Mouse (Mus musculus) retina, postnatal 7 days (tissue): ENCODE results near the gene Mreg.

Experiments used
- DNase-seq: peaks from one replicate; pipeline ENCODE4 v3.0.0-alpha.2; 2012; ENCODE audit warnings: low read depth, low spot score

Gene Mreg

DNA sequence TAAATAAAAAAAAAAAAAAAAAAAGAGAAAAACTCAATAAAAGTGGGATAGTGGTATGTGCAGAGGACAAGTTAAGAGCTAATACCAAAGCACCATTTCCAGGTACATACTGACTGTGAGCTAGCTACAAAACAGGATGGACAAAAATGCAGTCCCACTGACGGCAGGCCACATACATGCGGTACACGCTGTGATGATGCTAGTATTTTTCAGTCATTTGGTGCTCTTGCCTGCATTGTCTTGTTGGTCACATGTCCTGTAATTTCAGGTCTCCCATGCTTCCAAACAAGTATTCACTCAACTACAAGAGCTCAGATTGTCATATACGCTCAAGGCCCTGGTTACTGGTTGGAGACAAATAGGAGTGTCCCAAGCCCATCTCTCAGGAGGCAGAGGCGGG, 15.4 kb upstream of the Mreg start:
- DNase-seq = no peak

DNA sequence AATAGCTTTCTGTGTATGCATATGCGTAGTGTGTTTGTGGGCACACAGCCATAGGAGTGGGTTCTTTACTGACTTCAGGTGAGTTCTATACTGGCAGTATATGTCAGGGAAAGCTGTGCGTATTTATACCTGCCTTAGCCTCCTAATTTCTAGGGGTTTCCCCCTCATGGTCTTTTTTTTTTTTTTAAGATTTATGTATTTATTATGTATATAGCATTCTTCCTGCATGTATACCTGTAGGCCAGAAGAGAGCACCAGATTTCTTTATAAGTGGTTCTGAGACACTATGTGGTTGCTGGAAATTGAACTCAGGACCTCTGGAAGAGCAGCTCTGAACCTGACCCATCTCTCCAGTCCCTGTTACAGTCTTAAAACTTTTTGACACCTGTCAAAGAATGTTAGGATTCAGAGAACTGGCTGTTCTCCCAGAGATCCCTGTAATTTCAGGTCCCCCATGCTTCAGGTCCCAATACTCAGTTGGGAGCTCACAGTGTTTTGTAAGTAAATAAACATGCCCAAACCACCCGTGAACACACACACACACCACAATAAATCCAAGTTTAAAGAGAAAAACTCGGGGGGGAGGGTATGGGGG, 14.9 kb upstream of the Mreg start:
- no peak for DNase-seq

DNA sequence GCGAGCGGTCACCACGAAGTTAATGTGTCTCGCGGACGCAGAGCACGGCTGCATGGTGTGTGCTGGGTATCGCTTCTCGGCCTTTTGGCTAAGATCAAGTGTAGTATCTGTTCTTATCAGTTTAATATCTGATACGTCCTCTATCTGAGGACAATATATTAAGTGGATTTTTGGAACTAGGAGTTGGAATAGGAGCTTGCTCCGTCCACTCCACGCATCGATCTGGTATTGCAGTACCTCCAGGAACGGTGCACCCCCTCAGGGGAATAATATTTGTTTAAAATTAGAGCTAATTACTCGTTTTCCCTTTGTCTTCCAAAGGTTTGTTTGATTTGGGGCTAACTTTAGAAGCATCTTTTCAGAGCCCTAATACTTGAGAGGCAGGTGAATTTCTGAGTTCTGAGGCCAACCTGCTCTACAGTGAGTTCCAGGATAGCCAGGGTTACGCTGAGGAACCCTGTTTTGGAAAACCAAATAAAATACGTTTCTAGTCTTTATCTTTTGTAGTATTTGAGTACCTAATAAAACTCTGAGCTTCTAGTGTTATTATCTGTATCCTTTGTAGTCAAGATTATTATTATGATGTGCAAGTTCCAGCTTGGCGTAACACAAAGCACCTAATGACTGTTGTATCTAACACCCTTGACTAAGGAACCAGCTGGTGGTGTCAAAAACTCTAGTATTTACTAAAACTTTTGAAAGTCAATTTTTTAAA, 14.2 kb upstream of the Mreg start:
- peak; percentile 40 for DNase-seq

DNA sequence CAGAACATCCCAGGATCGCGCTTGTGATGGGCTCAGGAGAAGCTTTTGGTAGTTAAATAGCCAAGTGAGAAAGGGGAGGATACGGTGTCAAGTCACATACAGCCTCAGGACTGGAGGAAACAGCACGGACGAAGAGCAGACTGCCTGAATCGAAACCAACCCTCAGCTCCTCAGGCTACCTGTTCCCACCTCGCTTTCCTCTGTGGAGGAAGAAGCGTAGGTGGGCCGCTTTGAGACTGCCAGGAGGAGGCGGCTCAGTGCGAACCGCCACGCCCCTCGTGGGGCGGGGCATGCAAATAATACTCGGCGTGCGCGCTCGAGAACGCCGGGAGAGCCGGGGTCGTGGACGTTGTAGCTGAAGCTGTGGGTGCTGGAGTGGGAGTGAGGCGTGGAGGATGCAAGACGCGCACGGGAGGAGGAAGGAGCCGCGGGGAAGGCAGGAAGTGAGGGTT, 13.6 kb upstream of the Mreg start:
- peak; percentile 76 for DNase-seq

DNA sequence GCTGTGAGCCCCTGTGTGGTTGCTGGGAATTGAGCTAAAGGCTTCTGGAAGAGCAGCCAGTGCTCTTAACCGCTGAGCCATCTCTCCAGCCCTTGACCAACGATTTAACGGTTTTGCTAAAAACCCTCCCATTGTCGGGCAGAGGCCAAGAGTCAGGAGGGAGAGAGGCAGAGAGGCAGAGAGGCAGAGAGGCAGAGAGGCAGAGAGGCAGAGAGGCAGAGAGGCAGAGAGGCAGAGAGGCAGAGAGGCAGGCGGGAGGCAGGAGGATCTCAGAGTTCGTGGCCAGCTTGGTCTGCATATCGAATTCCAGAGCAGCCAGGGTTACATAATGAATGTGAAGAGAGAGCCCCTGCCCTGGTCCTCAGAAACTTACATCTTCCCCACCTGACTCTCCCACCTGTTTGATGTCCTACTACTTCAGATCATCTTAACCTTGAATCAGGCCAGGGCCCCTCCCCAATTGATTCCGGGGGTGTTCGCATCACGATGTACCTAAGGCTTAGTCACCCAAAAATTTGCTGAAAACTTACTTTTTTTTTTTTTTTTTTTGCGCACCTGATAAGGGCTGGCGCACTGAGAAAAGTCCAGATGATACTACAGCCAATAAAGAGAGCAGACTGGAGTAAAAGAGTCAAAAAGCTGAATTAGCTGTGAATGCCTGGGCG, 13.1 kb upstream of the Mreg start:
- no peak for DNase-seq

DNA sequence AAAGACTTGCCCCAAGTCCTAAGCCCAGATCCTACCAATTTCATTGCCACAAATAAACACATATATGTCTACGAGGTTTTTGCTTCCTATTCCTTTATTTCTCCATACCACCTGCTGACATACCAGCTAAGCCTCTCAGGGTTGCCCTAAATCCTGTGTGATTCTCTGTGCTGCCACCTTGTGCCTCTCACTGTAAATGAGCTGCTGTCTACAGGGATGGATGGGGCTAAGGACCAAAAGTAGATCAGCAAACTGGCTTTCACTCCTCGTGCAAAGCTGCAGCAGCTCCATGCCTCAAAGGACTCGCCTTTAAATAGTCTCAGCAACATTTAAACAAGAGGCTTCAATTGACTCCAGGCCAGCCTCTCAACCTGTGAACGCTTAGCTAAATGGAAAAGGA, 7.9 kb upstream of the Mreg start:
- DNase-seq = peak; percentile 76

DNA sequence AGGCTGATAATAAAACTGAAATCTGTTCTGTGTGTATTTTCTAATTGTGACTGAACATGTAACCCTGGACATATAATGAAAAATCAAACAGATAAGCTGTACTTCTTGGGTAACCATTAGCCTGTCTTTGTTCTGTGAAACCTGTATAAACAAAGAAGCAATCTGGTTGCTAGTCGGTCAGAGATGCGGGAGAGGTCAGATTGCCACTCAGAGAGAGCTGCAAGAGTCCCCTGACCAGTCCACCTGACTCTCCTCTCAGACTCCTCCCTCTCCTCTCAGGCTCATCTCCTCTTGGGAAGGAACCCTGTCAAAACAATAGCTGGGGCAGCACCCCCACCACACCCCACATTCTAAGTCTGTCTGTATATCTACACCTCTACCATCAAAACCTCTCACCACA, 7.0 kb upstream of the Mreg start:
- DNase-seq = no peak

DNA sequence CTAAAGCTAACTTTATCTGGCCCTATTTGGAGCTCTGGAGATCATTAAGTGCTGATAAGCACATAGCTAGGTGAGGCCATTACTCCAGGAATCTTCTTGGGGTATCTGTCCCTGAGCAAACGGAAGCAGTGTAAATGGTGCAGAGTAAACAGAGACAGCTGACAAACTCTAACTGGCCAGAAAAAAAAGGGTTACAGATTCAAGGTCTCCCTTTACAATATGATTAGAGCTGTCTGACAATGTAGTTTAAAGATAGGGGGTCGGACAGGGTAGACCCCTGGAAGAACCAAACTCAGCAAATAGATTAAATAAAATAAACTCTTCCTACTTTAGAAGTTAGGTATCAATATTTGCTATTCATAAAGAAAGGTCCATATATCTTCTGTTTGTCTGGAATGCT, 6.5 kb upstream of the Mreg start:
- no peak for DNase-seq

DNA sequence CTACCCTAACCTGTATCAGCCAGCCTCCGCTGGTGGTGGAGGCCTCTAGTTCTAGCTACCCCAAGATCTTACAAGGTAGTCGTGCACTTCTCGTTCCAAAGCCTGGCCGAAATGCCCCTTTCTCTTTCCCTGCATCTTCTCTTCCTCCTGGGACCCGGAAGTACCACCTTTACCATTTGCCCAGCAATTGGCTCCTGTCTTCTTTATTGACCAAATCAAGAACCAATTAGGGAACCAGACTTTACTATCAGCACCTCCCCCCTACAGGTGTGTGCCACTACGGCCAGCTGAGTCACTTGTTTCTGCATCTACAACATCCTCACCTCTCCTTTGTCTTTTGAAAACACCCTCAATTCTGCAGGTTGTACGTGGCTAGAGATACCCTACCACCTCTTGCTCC, 4.7 kb upstream of the Mreg start:
- no peak for DNase-seq

DNA sequence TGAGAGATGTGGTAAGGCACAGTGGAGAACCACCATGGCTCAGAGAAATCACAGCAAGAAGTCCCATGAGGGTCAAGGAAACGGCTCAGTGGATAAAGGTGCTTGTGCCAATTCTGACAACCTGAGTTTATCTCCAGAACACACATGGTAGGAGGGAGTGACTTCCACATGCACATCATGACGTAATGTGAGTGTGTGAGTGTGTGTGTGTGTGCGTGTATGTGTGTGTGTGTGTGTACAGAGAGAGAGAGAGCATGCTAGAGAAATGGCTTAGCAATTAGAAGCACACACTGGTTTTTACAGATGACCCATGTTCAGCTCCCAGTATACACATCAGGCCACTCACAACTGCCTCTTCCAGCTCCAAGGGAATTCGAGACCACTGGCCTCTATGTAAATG, 3.1 kb upstream of the Mreg start:
- no peak for DNase-seq

DNA sequence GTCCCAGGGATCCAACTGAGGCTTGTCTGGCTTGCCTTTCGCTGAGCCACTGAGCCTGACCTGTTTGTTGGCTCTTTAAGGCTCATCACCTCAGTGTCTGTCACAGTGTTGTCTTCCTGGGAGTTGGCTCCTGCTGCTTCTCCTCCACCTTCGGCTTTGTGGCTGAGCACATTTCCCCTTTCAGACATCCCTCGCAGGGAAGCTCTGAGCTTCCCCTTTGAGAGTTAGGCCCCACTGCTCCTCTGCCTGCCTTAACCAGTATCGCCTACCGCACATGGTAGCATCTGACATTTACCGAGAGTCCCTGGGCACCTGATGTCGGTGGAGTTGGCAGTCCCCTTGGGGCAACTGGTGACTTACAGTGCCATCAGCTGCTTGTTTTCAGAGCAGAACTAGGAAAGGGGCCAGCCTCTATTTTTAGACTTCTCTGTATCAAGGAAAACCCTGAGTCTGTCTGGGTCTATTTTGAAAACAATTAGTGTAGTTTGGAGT, 2.4 kb upstream of the Mreg start:
- DNase-seq = no peak

DNA sequence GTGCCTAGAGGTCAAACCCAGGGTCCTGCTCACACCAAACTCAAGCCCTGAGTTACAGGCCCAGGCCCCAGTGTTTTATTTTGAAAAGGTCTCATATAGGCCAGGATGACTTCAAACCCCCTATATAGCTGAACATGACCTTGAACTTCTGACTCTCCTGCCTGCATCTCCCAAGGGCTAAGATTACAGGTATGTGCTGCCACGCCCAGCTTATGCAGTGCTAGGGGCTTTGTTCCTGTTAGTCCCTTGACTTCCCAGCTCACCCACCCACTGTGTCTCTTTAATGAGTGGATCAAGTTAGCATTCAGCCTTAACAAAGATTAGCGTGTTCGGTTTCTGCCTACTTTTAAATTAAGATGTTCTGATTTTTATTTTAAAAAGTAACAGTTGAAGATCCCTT, 1.8 kb upstream of the Mreg start:
- DNase-seq = no peak

DNA sequence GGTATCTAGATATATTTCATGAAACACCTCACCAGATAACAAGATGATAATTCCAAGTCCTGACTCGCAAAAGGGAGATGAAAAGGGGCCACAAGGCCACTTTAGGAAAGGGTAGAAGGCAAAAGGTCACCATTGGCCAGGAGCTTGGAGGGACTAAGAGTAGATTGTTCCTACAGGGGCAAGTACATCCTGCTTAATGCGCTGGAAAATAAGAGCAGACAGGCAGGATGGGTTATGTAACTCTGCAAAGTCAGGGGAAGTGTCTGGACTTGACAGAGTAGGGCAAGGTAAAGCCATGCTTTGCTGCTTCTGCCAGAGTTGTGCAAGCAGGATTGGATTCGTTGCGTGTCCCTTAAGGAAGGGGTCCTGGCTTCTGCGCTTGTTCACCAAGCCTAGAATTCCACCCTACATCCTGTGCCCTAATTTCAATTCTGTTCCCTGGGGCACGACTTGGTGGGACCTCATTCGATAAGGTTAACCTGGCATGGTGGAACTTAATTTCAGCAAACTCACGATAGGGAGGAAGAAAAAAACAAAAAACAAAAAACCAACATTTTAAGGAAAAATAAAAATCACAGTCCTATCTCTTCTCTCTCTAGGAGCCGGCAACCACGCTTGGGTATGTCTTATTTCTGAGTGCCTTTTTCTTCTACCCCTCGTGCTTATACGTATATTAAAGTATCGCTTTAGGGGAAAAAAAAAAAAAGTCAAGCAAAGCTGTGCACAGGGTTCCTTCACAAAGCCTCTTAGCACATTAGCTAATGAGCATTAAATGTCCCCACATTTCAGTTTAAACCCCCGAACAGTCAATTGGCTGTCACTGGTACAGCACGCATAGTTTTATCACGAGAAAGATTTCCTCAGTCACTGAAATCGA, 1.1 kb downstream of the Mreg start:
- DNase-seq = no peak

DNA sequence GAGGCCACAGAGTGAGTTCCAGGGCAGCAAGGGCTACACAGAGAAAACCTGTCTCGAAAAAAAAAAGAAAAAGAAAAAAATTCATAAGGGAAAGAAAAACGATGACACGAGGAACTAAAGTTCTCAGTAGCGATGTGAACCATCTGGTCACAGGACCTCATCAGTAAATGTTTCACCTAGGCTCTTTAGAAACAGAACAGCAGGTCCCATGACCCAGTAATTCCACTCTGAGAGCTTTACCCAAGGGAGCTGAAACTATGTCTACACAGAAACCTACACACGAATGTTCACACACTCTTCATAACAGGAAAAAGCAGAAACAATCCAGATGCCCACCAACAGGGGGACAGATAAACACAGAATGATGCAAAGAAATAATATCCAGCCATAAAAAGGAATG, 4.0 kb downstream of the Mreg start:
- no peak for DNase-seq

DNA sequence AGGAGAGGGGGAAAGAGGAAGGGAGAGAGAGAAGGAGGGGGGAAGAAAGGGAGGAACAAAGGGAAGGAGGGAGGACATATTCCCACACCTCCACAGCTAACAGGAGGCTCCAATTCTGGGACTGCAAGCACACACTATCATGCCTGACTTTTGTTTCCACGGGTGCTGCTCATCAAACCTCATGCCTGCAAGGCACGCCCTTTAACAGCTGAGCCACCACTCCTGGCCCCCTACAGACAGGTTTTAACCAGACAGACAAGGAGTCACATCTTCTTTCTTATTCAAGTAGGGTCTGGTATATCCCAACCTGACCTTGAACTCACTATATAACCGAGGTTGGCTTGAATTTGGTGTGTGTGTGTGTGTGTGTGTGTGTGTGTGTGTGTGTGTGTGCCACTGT, 7.0 kb downstream of the Mreg start:
- no peak for DNase-seq

DNA sequence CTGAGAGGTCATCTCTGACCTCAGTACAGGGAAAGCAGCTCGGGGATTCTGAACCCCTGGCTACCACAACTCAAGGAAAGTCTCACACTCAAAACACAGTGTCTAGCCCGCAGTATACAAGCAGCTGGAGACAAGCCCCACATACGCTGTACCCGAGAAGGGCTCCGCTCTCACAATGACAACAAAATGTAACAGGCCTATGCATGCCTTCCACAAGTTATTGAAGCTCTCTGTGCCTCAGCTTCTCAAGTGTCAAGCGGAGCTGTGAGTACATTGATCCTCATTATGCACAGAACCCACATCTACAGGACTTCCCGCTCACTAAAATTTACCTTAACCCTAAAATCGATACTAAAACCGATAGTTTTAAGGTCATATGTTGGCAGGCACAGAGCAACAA, 8.9 kb downstream of the Mreg start:
- no peak for DNase-seq

DNA sequence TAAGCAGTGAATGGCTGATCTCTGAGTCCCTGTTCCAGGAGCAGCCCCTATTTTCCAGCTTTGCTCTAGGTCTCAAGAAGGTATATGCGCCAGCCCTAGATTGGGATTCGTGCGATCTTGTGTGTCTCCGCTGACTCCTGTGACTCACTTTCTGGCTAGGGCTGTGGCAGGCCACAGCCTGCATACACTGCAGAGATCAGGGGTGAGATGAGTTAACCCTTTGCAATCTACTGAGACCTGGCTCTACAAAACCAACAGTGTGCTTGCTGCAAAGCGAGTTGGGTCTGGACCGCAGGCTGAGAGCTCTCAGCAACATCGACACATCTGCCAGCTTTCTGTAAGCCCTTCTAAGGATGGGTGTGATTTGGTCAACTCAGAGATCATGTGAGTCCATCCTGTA, 9.4 kb downstream of the Mreg start:
- no peak for DNase-seq

DNA sequence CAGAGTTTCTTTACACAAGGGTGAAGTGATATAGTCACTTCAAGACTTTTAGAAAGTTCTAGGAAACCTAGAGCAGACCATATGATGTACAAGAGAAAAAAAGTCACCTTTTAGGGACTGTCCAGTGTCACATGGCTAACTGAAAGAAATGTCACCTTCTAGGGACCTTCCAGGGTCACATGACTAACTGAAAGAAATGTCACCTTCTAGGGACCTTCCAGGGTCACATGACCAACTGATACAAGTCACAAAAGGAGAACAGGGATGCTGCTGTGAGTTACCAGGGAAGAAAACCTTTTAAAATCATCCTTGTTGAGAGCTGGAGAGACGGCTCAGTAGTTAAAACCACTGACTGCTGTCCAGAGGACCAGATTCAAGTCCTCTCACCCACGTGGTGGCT, 10.0 kb downstream of the Mreg start:
- no peak for DNase-seq

DNA sequence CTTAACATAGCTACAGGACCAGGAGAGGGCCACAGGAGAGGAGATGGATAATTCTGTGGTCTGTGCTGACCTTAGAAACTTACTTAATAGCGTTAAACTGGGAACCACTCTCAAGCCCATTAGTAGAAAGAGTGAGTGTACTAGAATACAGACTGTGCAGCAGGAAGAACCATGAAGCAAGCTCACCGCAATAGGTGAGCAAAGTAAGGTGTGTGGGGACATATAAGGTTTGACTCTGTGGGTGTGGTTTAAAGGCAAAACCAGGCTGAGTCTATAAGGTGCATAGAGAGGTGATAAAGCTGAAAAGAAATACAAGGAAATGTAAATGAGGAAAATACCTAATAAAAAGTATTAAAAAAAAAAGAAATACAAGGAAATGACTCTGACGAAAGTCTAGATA, 11.0 kb downstream of the Mreg start:
- DNase-seq = no peak

DNA sequence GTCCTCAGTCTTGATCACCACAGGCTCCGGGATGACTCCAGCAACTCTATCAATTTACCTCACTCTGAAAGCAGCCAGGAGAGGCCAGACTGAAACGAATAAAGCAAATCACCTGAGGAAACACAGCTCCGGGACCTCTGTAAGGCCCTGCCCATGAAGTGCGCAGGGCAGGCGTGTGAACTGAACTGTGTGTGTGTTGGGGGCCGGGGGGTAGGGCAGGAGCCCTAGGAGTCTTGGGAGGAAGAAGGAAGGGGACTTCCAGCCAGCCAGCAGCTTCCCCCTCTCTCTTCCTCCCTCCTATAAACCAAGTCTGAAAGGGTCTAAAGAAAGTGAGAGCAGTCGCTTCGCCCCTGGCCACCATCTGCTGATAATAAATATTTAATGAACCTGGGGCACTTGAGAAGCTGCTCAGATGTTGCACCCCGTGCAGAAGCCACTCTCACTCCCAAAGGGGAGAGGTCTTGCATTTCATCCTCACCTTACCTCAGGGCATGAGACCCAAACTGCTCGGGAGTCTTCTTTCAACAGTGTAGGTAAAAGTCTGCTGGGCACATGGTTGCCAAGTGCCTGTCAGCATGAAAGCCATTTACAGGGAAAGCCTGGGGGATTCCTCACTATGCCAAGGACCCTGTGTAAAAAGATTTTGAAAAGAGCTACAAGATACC, 13.8 kb downstream of the Mreg start:
- no peak for DNase-seq

DNA sequence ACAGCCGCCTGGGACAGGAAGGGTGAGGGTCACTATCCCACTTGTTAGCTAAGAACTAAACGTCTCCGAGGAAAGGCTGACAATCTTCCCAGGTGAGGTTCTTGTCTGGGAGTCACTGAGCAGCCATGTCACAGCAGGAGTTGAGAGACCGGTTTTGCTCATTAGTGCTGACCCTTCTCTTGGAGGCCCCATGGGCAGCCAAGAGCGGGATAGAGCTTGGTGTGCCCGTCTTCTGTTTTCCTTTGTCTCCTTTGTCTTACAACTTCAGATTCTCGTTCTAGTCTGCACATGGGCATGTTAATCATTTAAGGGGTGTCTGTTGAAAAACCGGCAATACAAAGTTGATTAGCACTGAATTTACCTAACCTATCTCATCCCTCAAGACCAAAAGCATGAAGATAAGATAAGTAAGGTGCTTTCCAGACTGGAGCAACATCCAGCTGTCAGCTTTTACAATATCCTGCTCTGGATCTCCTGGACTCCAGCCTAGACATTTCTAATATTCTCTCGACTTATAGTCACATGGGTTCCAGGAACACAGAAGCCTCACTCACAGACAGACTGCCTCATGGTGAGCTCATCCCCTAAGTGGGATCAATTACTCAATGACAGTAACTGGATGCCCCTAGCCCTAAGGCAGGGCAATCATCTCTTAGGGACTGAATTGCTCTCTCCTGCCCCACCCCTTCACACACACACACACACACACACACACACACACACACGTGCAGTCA, 15.3 kb downstream of the Mreg start:
- no peak for DNase-seq
